Mouse (Mus musculus): ENCODE results near the gene Ddx5. TPM values are rescaled to one million over a fixed set of nuclear protein-coding genes. Genes with fewer than 3 reads are reported as not detected.

Ddx5 gene
- polyA plus RNA-seq (2016; fragmentation: Nextera tagmentation; extraction: Ambion mirVana), result 420 and 426 TPM in 2 replicates

- peak; percentile 87 for ATAC-seq (ENCODE audit: insufficient number of reproducible peaks, insufficient read depth, low FRiP score, low TSS enrichment, low read depth)
- Histone ChIP-seq H3K36me3 (peaks cover 47% of the 10 kb centered on the region), H3K27ac (peak within 1 kb of the TSS; percentile 99), H3K27me3 (no peaks in the 10 kb centered on the region), H3K4me3 (replicated peaks) (peak within 1 kb of the TSS; percentile 91), H3K4me2 (peak within 1 kb of the TSS; percentile 73), H3K4me1 (replicated peaks) (peaks cover 14% of the 10 kb centered on the region), H3K9me3 (no peaks in the 10 kb centered on the region), H3K9ac (replicated peaks) (peak within 1 kb of the TSS; percentile 100)
- WGBS, result under 1% methylated on average over 58 of the region's 58 CpGs
Measured at GRCm38 (mm10) chr11:106788775-106789459, at the start of gene Ddx5, which contains the start of gene Cep95. Ddx5 (minus strand) TSS chr11:106789185. Cep95 (plus strand) TSS chr11:106789252.

- no peak overlapping the region for H3K4me2 ChIP-seq
- 84% methylated on average over 7 of the region's 7 CpGs for WGBS
- H3K9me3 ChIP-seq, result no peaks in the 10 kb centered on the region
- H3K27ac ChIP-seq, result no peak overlapping the region
- no peaks in the 10 kb centered on the region for H3K27me3 ChIP-seq
- H3K4me1 ChIP-seq (replicated peaks), result no peaks in the 10 kb centered on the region
- H3K36me3 ChIP-seq, result peaks cover 82% of the 10 kb centered on the region
- no peak for ATAC-seq (ENCODE audit: insufficient number of reproducible peaks, insufficient read depth, low FRiP score, low TSS enrichment, low read depth)
- H3K9ac ChIP-seq (replicated peaks), result no peak overlapping the region
- no peak overlapping the region for H3K4me3 ChIP-seq (replicated peaks)
Measured at GRCm38 (mm10) chr11:106828079-106828478, 39.1 kb upstream of the Ddx5 start.

GRCm38 (mm10) chr11:106824403-106824802, 35.4 kb upstream of the Ddx5 start:
- peaks cover 80% of the 10 kb centered on the region for H3K36me3 ChIP-seq
- H3K9me3 ChIP-seq, result no peaks in the 10 kb centered on the region

GRCm38 (mm10) chr11:106823741-106824140, 34.8 kb upstream of the Ddx5 start:
- no peaks in the 10 kb centered on the region for H3K9me3 ChIP-seq
- no peak overlapping the region for H3K9ac ChIP-seq (replicated peaks)
- H3K36me3 ChIP-seq, result peaks cover 80% of the 10 kb centered on the region
- ATAC-seq (ENCODE audit: insufficient number of reproducible peaks, insufficient read depth, low FRiP score, low TSS enrichment, low read depth), result no peak
- no peak overlapping the region for H3K27ac ChIP-seq
- WGBS, result 92% methylated on average over 8 of the region's 8 CpGs
- H3K4me2 ChIP-seq, result no peak overlapping the region
- H3K4me3 ChIP-seq (replicated peaks), result no peak overlapping the region
- peaks cover 6% of the 10 kb centered on the region; the same call in 1 of the 2 replicates for H3K4me1 ChIP-seq (replicated peaks)
- no peaks in the 10 kb centered on the region for H3K27me3 ChIP-seq

More at GRCm38 (mm10) chr11:106824403-106824802, 35.4 kb upstream of the Ddx5 start:
- no peak overlapping the region for H3K4me2 ChIP-seq
- H3K9ac ChIP-seq (replicated peaks), result no peak overlapping the region
- 88% methylated on average over 10 of the region's 10 CpGs for WGBS
- H3K27me3 ChIP-seq, result no peaks in the 10 kb centered on the region
- H3K4me3 ChIP-seq (replicated peaks), result no peak overlapping the region
- H3K4me1 ChIP-seq (replicated peaks), result no peaks in the 10 kb centered on the region
- no peak for ATAC-seq (ENCODE audit: insufficient number of reproducible peaks, insufficient read depth, low FRiP score, low TSS enrichment, low read depth)
- no peak overlapping the region for H3K27ac ChIP-seq

GRCm38 (mm10) chr11:106822911-106823310, 33.9 kb upstream of the Ddx5 start:
- Histone ChIP-seq H3K9me3 (no peaks in the 10 kb centered on the region), H3K9ac (replicated peaks) (no peak overlapping the region), H3K27ac (no peak overlapping the region), H3K4me2 (no peak overlapping the region), H3K27me3 (no peaks in the 10 kb centered on the region), H3K4me1 (replicated peaks) (peaks cover 12% of the 10 kb centered on the region), H3K36me3 (peaks cover 80% of the 10 kb centered on the region), H3K4me3 (replicated peaks) (no peak overlapping the region)
- ATAC-seq (ENCODE audit: insufficient number of reproducible peaks, insufficient read depth, low FRiP score, low TSS enrichment, low read depth), result no peak
- WGBS, result 89% methylated on average over 5 of the region's 5 CpGs

GRCm38 (mm10) chr11:106822491-106822890, 33.5 kb upstream of the Ddx5 start:
- Histone ChIP-seq H3K27me3 (no peaks in the 10 kb centered on the region), H3K27ac (no peak overlapping the region), H3K4me1 (replicated peaks) (peaks cover 12% of the 10 kb centered on the region), H3K4me2 (no peak overlapping the region), H3K9me3 (no peaks in the 10 kb centered on the region), H3K9ac (replicated peaks) (no peak overlapping the region), H3K4me3 (replicated peaks) (no peak overlapping the region), H3K36me3 (peaks cover 79% of the 10 kb centered on the region)
- no peak for ATAC-seq (ENCODE audit: insufficient number of reproducible peaks, insufficient read depth, low FRiP score, low TSS enrichment, low read depth)
- 92% methylated on average over 8 of the region's 8 CpGs for WGBS

GRCm38 (mm10) chr11:106821397-106821796, 32.4 kb upstream of the Ddx5 start:
- Histone ChIP-seq H3K4me3 (replicated peaks) (no peak overlapping the region), H3K9me3 (no peaks in the 10 kb centered on the region), H3K4me2 (no peak overlapping the region), H3K36me3 (peaks cover 81% of the 10 kb centered on the region), H3K27ac (no peak overlapping the region), H3K4me1 (replicated peaks) (peaks cover 12% of the 10 kb centered on the region), H3K27me3 (no peaks in the 10 kb centered on the region), H3K9ac (replicated peaks) (no peak overlapping the region)
- ATAC-seq (ENCODE audit: insufficient number of reproducible peaks, insufficient read depth, low FRiP score, low TSS enrichment, low read depth), result no peak
- 90% methylated on average over 6 of the region's 6 CpGs for WGBS

GRCm38 (mm10) chr11:106820972-106821371, 32.0 kb upstream of the Ddx5 start:
- no peaks in the 10 kb centered on the region for H3K27me3 ChIP-seq
- WGBS, result 67% methylated on average over 4 of the region's 4 CpGs
- no peak overlapping the region for H3K9ac ChIP-seq (replicated peaks)
- H3K4me3 ChIP-seq (replicated peaks), result no peak overlapping the region
- no peak for ATAC-seq (ENCODE audit: insufficient number of reproducible peaks, insufficient read depth, low FRiP score, low TSS enrichment, low read depth)
- no peak overlapping the region for H3K4me2 ChIP-seq
- H3K27ac ChIP-seq, result no peak overlapping the region
- peaks cover 81% of the 10 kb centered on the region for H3K36me3 ChIP-seq
- peaks cover 12% of the 10 kb centered on the region for H3K4me1 ChIP-seq (replicated peaks)
- H3K9me3 ChIP-seq, result no peaks in the 10 kb centered on the region

- no peak overlapping the region for H3K4me2 ChIP-seq
- WGBS, result 75% methylated on average over 6 of the region's 6 CpGs
- no peak overlapping the region for H3K9ac ChIP-seq (replicated peaks)
- no peaks in the 10 kb centered on the region for H3K27me3 ChIP-seq
- no peak overlapping the region for H3K4me3 ChIP-seq (replicated peaks)
- no peak for ATAC-seq (ENCODE audit: insufficient number of reproducible peaks, insufficient read depth, low FRiP score, low TSS enrichment, low read depth)
- peaks cover 86% of the 10 kb centered on the region for H3K36me3 ChIP-seq
- H3K4me1 ChIP-seq (replicated peaks), result peaks cover 12% of the 10 kb centered on the region
- H3K27ac ChIP-seq, result no peak overlapping the region
- no peaks in the 10 kb centered on the region for H3K9me3 ChIP-seq
Measured at GRCm38 (mm10) chr11:106820252-106820651, 31.3 kb upstream of the Ddx5 start.

- Histone ChIP-seq H3K4me2 (no peak overlapping the region), H3K4me1 (replicated peaks) (peaks cover 12% of the 10 kb centered on the region), H3K4me3 (replicated peaks) (no peak overlapping the region), H3K9me3 (no peaks in the 10 kb centered on the region), H3K9ac (replicated peaks) (no peak overlapping the region), H3K27ac (no peak overlapping the region), H3K27me3 (no peaks in the 10 kb centered on the region), H3K36me3 (peaks cover 90% of the 10 kb centered on the region)
- ATAC-seq (ENCODE audit: insufficient number of reproducible peaks, insufficient read depth, low FRiP score, low TSS enrichment, low read depth), result no peak
- WGBS, result 91% methylated on average over 9 of the region's 9 CpGs
Measured at GRCm38 (mm10) chr11:106819595-106819994, 30.6 kb upstream of the Ddx5 start.

GRCm38 (mm10) chr11:106818341-106818740, 29.4 kb upstream of the Ddx5 start:
- WGBS, result 70% methylated on average over 9 of the region's 9 CpGs
- no peak overlapping the region for H3K27ac ChIP-seq
- ATAC-seq (ENCODE audit: insufficient number of reproducible peaks, insufficient read depth, low FRiP score, low TSS enrichment, low read depth), result no peak

GRCm38 (mm10) chr11:106817808-106818207, 28.8 kb upstream of the Ddx5 start:
- no peaks in the 10 kb centered on the region for H3K27me3 ChIP-seq
- no peak for ATAC-seq (ENCODE audit: insufficient number of reproducible peaks, insufficient read depth, low FRiP score, low TSS enrichment, low read depth)
- 94% methylated on average over 6 of the region's 6 CpGs for WGBS
- peaks cover 12% of the 10 kb centered on the region for H3K4me1 ChIP-seq (replicated peaks)
- no peak overlapping the region for H3K9ac ChIP-seq (replicated peaks)
- no peak overlapping the region for H3K27ac ChIP-seq
- peaks cover 92% of the 10 kb centered on the region for H3K36me3 ChIP-seq
- no peak overlapping the region for H3K4me3 ChIP-seq (replicated peaks)
- H3K9me3 ChIP-seq, result no peaks in the 10 kb centered on the region
- H3K4me2 ChIP-seq, result no peak overlapping the region

More at GRCm38 (mm10) chr11:106818341-106818740, 29.4 kb upstream of the Ddx5 start:
- Histone ChIP-seq H3K27me3 (no peaks in the 10 kb centered on the region), H3K4me3 (replicated peaks) (no peak overlapping the region), H3K9ac (replicated peaks) (no peak overlapping the region), H3K36me3 (peaks cover 92% of the 10 kb centered on the region), H3K4me1 (replicated peaks) (peaks cover 12% of the 10 kb centered on the region), H3K4me2 (no peak overlapping the region), H3K9me3 (no peaks in the 10 kb centered on the region)

Measured in limb, embryonic 12.5 days (tissue).